Mouse (Mus musculus) lung, embryonic 15.5 days (tissue): ENCODE data around the gene Fbxl18. TPM values are rescaled to one million over a fixed set of nuclear protein-coding genes. Genes with fewer than 3 reads are reported as not detected.

ENCODE experiments used
- ATAC-seq: fragments of 200-750 bp; cut with Nextera tagmentation; 2 replicates; pipeline ENCODE4 v1.8.0; 2017; ENCODE audit warnings: moderate number of reproducible peaks, borderline replicate concordance; ENCODE audit not compliant: low FRiP score, low TSS enrichment; ENCODE audit errors: extremely low read depth
- H3K27ac ChIP-seq: fragments of 300-500 bp; sonication (generic); 2 replicates; pipeline ENCODE4 v1.5.1; 2015; ENCODE audit warnings: moderate library complexity, mild to moderate bottlenecking, inconsistent platforms
- H3K27me3 ChIP-seq: fragments of 300-500 bp; sonication (generic); 2 replicates; pipeline ENCODE4 v1.6.1; 2015; ENCODE audit warnings: inconsistent platforms
- H3K36me3 ChIP-seq: fragments of 300-500 bp; sonication (generic); 2 replicates; pipeline ENCODE4 v1.6.1; 2015; ENCODE audit warnings: inconsistent platforms
- H3K4me1 ChIP-seq: fragments of 300-500 bp; sonication (generic); 2 replicates; pipeline ENCODE4 v1.6.1; 2015; ENCODE audit warnings: inconsistent platforms
- H3K4me2 ChIP-seq: fragments of 300-500 bp; sonication (generic); 2 replicates; pipeline ENCODE4 v1.6.1; 2015; ENCODE audit warnings: inconsistent platforms, mild to moderate bottlenecking, moderate library complexity
- H3K4me3 ChIP-seq: fragments of 300-500 bp; sonication (generic); 2 replicates; pipeline ENCODE4 v1.5.1; 2015; ENCODE audit warnings: mild to moderate bottlenecking, inconsistent platforms
- H3K9ac ChIP-seq: fragments of 300-500 bp; sonication (generic); 2 replicates; pipeline ENCODE4 v1.6.1; 2015; ENCODE audit warnings: inconsistent platforms
- H3K9me3 ChIP-seq: fragments of 300-500 bp; sonication (generic); 2 replicates; pipeline ENCODE4 v1.6.1; 2016; ENCODE audit warnings: inconsistent platforms
- WGBS: fragments of 180-500 bp; shearing (Covaris S2); methylation state at CpG from one replicate; pipeline ENCODE4 v1.1.7; 2015; 5-methylcytosine and 5-hydroxymethylcytosine counted together
- polyA plus RNA-seq: library from polyadenylated mRNA; unstranded; fragments of >200 nt; fragmentation: Nextera tagmentation; extraction: Ambion mirVana; gene quantifications from 2 replicates; pipeline ENCODE4 v1.2.1, GENCODE M21; 2015

The Fbxl18 gene
- polyA plus RNA-seq, 1 experiment from 2014 or later = 11.1 TPM

GRCm38 (mm10) chr5:142904208-142905037 is 9.2 kb upstream of the Fbxl18 start:
- H3K27ac ChIP-seq = peak overlapping the region; percentile 100
- 50% methylated on average over 19 of the region's 19 CpGs for WGBS
- peaks cover 59% of the 10 kb centered on the region for H3K36me3 ChIP-seq
- H3K4me2 ChIP-seq = peak overlapping the region; percentile 72
- peak overlapping the region; percentile 90 for H3K4me3 ChIP-seq
- H3K4me1 ChIP-seq = peaks cover 53% of the 10 kb centered on the region
- peak overlapping the region; percentile 100 for H3K9ac ChIP-seq
- no peaks in the 10 kb centered on the region for H3K9me3 ChIP-seq
- no peak for ATAC-seq
- no peaks in the 10 kb centered on the region for H3K27me3 ChIP-seq

DNA sequence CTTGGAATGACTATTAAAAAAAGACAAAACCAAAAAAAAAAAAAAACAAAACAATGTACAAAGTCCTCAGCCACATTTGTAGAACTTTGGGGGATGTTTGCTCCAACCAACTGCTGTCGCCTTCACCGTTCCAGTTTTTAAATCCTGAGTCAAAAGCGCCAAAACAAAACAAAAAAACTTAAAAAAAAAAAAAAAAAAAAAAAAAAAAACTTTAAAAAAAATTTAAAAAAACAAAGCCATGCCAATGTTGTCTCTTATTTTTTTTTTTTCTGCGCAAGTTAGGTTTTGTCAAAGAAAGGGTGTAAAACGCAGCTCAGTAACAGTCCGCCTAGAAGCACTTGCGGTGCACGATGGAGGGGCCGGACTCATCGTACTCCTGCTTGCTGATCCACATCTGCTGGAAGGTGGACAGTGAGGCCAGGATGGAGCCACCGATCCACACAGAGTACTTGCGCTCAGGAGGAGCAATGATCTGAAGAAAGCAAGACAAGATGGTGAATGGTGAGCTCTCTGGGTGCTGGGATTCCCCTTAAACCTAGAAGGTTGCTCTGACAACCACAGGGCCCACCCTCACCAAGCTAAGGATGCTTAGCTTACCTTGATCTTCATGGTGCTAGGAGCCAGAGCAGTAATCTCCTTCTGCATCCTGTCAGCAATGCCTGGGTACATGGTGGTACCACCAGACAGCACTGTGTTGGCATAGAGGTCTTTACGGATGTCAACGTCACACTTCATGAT is 8.4 kb upstream of the Fbxl18 start:
- peak overlapping the region; percentile 100 for H3K27ac ChIP-seq
- 71% methylated on average over 14 of the region's 14 CpGs for WGBS
- peak overlapping the region; percentile 100 for H3K9ac ChIP-seq
- H3K36me3 ChIP-seq = peaks cover 66% of the 10 kb centered on the region
- no peaks in the 10 kb centered on the region for H3K9me3 ChIP-seq
- no peak for ATAC-seq
- H3K4me2 ChIP-seq = peak overlapping the region; percentile 72
- H3K4me1 ChIP-seq = peaks cover 45% of the 10 kb centered on the region
- H3K4me3 ChIP-seq = peak overlapping the region; percentile 90
- no peaks in the 10 kb centered on the region for H3K27me3 ChIP-seq

- no peaks in the 10 kb centered on the region for H3K9me3 ChIP-seq
- 0 out of 2 replicates have a peak overlapping the region, but pooled peaks have one; percentile 8 for H3K4me3 ChIP-seq
- 0 out of 2 replicates have a peak overlapping the region, but pooled peaks have one; percentile 3 for H3K4me2 ChIP-seq
- 44% methylated on average over 5 of the region's 5 CpGs for WGBS
- H3K4me1 ChIP-seq = peaks cover 36% of the 10 kb centered on the region
- H3K9ac ChIP-seq = 0 out of 2 replicates have a peak overlapping the region, but pooled peaks have one; percentile 5
- peak overlapping the region; percentile 63 for H3K27ac ChIP-seq
- no peaks in the 10 kb centered on the region for H3K27me3 ChIP-seq
- ATAC-seq = no peak
- H3K36me3 ChIP-seq = peaks cover 66% of the 10 kb centered on the region
Observed at GRCm38 (mm10) chr5:142902506-142903314, 7.5 kb upstream of the Fbxl18 start.

- Histone ChIP-seq H3K9ac (no peak overlapping the region), H3K27me3 (no peaks in the 10 kb centered on the region), H3K4me3 (no peak overlapping the region), H3K4me2 (no peak overlapping the region), H3K36me3 (peaks cover 66% of the 10 kb centered on the region), H3K27ac (peak overlapping the region; percentile 22; the same call in 1 of the 2 replicates), H3K4me1 (peaks cover 28% of the 10 kb centered on the region), H3K9me3 (no peaks in the 10 kb centered on the region)
- 41% methylated on average over 4 of the region's 4 CpGs for WGBS
- no peak for ATAC-seq
Observed at GRCm38 (mm10) chr5:142901846-142902505, 6.8 kb upstream of the Fbxl18 start.

GRCm38 (mm10) chr5:142901355-142901802 is 6.2 kb upstream of the Fbxl18 start:
- peaks cover 66% of the 10 kb centered on the region for H3K36me3 ChIP-seq
- WGBS = 62% methylated on average over 7 of the region's 7 CpGs
- no peaks in the 10 kb centered on the region for H3K9me3 ChIP-seq
- no peak overlapping the region for H3K4me2 ChIP-seq
- H3K9ac ChIP-seq = no peak overlapping the region
- H3K27me3 ChIP-seq = no peaks in the 10 kb centered on the region
- H3K4me1 ChIP-seq = peaks cover 27% of the 10 kb centered on the region
- H3K4me3 ChIP-seq = no peak overlapping the region
- no peak for ATAC-seq
- H3K27ac ChIP-seq = no peak overlapping the region

GRCm38 (mm10) chr5:142900651-142901050 is 5.4 kb upstream of the Fbxl18 start:
- H3K9me3 ChIP-seq = no peaks in the 10 kb centered on the region
- H3K4me2 ChIP-seq = no peak overlapping the region
- peaks cover 66% of the 10 kb centered on the region for H3K36me3 ChIP-seq
- ATAC-seq = no peak
- H3K9ac ChIP-seq = no peak overlapping the region
- no peaks in the 10 kb centered on the region for H3K27me3 ChIP-seq
- WGBS = 82% methylated on average over 7 of the region's 7 CpGs
- peaks cover 34% of the 10 kb centered on the region for H3K4me1 ChIP-seq
- no peak overlapping the region for H3K27ac ChIP-seq
- no peak overlapping the region for H3K4me3 ChIP-seq

DNA sequence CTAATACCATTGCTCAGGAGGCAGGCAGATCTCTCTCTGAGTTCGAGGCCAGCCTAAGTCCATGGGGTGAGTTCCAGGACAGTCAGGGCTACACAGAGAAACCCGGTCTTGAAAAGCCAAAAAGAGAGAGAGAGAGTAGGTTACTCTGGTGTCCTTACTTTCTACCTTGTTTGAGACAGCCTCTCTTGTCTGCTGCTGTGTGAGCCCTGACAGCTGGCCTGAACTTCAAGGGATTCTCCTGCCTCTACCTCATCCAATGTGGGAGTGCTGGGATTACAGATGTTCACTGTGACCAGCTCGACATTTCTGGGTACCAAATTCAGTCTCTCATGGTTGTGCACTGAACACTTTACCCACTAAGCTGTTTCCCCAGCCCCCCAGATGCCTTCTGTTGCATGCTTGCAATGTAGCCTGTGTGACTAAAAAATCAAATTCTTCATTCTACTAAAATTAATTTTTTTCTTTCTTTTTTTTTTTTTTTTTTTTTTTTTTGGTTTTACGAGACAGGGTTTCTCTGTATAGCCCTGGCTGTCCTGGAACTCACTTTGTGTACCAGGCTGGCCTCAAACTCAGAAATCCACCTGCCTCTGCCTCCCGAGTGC is 4.8 kb upstream of the Fbxl18 start:
- H3K27ac ChIP-seq = no peak overlapping the region
- no peaks in the 10 kb centered on the region for H3K9me3 ChIP-seq
- peaks cover 36% of the 10 kb centered on the region for H3K4me1 ChIP-seq
- H3K9ac ChIP-seq = no peak overlapping the region
- ATAC-seq = no peak
- peaks cover 61% of the 10 kb centered on the region for H3K36me3 ChIP-seq
- H3K4me3 ChIP-seq = no peak overlapping the region
- no peak overlapping the region for H3K4me2 ChIP-seq
- 62% methylated on average over 5 of the region's 5 CpGs for WGBS
- no peaks in the 10 kb centered on the region for H3K27me3 ChIP-seq

DNA sequence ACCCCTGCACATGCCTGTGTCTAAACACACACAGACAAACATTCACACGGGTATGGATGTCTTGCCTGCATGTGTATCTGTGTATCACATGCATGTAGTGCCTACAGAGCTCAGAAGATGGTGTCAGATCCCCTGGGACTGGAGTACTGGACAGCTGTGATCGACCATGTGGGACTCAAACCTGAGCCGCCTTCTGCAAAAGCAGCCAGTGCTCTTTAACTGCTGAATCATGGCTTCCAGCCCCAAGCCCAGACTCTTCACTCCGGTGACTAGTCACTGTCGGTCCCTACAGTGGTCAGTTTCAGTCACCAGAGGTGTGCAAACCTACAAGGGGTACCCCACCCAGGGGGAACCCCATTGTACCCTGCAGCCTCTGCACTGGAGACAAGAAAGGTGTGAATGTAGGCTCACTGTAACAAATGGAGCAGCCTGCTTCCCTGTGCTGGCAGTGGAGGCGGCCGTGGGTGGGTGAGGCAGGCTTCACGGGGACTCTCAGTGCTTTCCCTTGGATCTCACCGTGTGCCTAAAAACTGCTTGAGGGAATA is 3.9 kb upstream of the Fbxl18 start:
- no peak for ATAC-seq
- peaks cover 52% of the 10 kb centered on the region for H3K36me3 ChIP-seq
- WGBS = 79% methylated on average over 9 of the region's 9 CpGs

DNA sequence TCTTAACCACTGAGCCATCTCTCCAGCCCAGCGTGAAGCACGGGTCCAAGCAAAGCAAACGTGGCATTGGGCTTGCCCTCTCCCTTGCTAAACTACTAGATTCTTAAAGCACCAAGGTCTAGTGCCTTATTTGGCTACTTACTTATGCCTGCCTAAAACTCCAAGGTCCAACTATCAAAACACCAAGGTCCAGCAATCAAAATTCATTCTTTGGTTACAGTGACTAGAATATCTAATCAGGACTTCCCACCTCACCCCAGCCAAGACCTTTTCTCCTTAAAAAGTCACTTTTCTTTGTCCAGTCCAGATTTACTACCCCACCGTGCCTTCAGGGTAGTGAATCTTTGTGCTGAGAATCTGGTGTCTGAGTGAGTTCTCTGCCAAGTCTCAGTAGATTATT is 3.1 kb upstream of the Fbxl18 start:
- no peaks in the 10 kb centered on the region for H3K9me3 ChIP-seq
- H3K27me3 ChIP-seq = no peaks in the 10 kb centered on the region
- WGBS = 75% methylated on average over 4 of the region's 4 CpGs
- H3K27ac ChIP-seq = no peak overlapping the region
- H3K36me3 ChIP-seq = peaks cover 45% of the 10 kb centered on the region
- no peak overlapping the region for H3K4me2 ChIP-seq
- H3K4me3 ChIP-seq = no peak overlapping the region
- peaks cover 36% of the 10 kb centered on the region for H3K4me1 ChIP-seq
- ATAC-seq = no peak
- H3K9ac ChIP-seq = no peak overlapping the region

More for the DNA sequence above, 3.9 kb upstream of the Fbxl18 start:
- no peak overlapping the region for H3K4me3 ChIP-seq
- no peaks in the 10 kb centered on the region for H3K27me3 ChIP-seq
- H3K4me1 ChIP-seq = peaks cover 35% of the 10 kb centered on the region
- H3K9me3 ChIP-seq = no peaks in the 10 kb centered on the region
- H3K27ac ChIP-seq = no peak overlapping the region
- H3K9ac ChIP-seq = no peak overlapping the region
- H3K4me2 ChIP-seq = no peak overlapping the region

DNA sequence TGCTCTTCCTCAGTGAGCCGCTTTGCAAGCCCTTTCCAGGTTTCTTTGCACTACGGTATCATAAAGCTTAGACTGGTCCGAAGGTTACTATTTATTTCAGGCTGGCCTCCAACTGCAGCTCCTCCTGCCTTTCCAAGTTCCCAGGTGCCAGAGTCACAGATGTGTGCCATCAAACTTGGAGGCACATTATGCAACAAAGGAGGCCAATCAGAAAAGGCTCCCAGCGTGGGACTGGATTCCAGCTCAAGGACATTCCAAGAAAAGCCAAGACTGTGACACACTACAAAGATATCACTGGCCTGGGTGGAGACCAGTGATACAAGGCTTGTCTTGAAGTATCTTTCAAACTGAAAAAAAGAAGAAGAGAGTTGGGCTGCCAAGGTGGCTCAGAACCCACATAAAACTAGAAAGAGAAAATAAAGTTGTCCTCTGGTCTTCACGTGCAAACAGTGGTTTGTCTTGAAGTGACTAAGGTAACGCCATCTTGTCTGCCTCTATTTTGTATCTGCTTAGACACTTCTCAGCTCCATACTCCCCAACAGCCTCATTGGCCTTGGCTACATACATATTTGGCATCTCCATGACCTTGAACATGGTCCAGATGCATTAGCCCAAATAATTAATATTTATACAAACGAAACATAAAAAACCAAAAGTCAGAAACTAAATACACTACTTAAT is 2.5 kb upstream of the Fbxl18 start:
- Histone ChIP-seq H3K36me3 (peaks cover 39% of the 10 kb centered on the region), H3K27me3 (no peaks in the 10 kb centered on the region), H3K4me2 (no peak overlapping the region), H3K27ac (no peak overlapping the region), H3K9ac (no peak overlapping the region), H3K4me3 (no peak overlapping the region), H3K4me1 (peaks cover 30% of the 10 kb centered on the region), H3K9me3 (no peaks in the 10 kb centered on the region)
- ATAC-seq = no peak
- WGBS = 84% methylated on average over 7 of the region's 7 CpGs
